Mouse (Mus musculus): ENCODE data around the gene Prmt3. TPM values are rescaled to one million over a fixed set of nuclear protein-coding genes. Genes with fewer than 3 reads are reported as not detected.

The Prmt3 gene
- total RNA-seq (2021) = 10 to 100 TPM; 33.4 to 38.5 TPM

GRCm38 (mm10) chr7:49778114-49778901 is at the start of gene Prmt3:
Prmt3 (plus strand) TSS chr7:49778346.
- intact Hi-C loops (cut with DNase I) = loop anchor here (5.0 kb wide), 1 partner anchor 144 kb away; no protein-coding TSS in a partner anchor
- DNase-seq (ENCODE audit: extremely low spot score in 1 of 2, low spot score in 2 of 2) = peak; percentile 97 to 99

DNA sequence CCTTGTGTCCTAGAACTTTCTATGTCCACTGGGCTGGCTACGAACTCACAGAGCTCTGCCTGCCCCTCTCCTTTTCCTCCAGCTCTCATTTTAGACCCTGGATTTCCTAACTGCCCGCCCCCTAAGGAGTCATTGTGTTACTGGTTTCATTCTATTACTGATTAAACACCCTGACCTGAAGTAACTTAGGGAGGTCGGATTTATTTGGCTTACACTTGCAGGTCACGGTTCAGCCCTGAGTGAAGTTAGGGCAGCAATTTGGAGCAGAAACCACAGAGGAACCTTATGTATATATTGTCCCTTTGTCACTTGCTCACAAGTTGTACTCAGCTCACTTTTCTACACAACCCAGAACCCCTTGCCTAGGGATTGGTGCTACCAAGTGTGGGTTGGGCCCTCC is 43.8 kb upstream of the Prmt3 start:
- intact Hi-C loops (cut with DNase I) = no loop called here
- no peak for DNase-seq (ENCODE audit: extremely low spot score in 1 of 2, low spot score in 2 of 2)

GRCm38 (mm10) chr7:49739448-49739847 is 38.7 kb upstream of the Prmt3 start:
- intact Hi-C loops (cut with DNase I) = no loop called here
- DNase-seq (ENCODE audit: extremely low spot score in 1 of 2, low spot score in 2 of 2) = no peak

- intact Hi-C loops (cut with DNase I) = loop anchor here (10.0 kb wide), 1 partner anchor 267 kb away; no protein-coding TSS in a partner anchor
- DNase-seq (ENCODE audit: extremely low spot score in 1 of 2, low spot score in 2 of 2) = no peak
Observed at GRCm38 (mm10) chr7:49741474-49741873, 36.7 kb upstream of the Prmt3 start.

GRCm38 (mm10) chr7:49741923-49742322 is 36.2 kb upstream of the Prmt3 start:
- DNase-seq (ENCODE audit: extremely low spot score in 1 of 2, low spot score in 2 of 2) = no peak
- intact Hi-C loops (cut with DNase I) = loop anchor here (10.0 kb wide), 1 partner anchor 267 kb away; no protein-coding TSS in a partner anchor

DNA sequence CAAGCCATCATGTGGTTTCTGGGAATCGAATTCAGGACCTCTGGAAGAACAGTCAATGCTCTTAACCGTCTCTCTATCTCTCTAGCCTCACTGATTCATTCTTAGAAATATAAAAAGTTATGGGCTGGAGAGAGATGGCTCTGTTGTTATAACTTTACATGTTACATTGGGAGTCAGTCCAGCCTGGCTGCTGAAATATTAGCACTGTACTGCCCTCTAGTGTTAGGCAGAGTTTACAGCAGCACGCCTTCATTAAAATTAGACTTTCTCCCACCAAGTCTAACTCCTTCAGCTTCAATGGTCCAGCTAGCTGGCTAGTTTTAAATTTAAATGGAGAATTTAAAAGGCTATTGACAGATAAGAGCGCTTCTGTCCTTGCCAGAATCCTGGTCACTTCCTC is 27.0 kb upstream of the Prmt3 start:
- intact Hi-C loops (cut with DNase I) = no loop called here
- peak in 1 of 2 experiments; percentile 37 for DNase-seq (ENCODE audit: extremely low spot score in 1 of 2, low spot score in 2 of 2)

DNA sequence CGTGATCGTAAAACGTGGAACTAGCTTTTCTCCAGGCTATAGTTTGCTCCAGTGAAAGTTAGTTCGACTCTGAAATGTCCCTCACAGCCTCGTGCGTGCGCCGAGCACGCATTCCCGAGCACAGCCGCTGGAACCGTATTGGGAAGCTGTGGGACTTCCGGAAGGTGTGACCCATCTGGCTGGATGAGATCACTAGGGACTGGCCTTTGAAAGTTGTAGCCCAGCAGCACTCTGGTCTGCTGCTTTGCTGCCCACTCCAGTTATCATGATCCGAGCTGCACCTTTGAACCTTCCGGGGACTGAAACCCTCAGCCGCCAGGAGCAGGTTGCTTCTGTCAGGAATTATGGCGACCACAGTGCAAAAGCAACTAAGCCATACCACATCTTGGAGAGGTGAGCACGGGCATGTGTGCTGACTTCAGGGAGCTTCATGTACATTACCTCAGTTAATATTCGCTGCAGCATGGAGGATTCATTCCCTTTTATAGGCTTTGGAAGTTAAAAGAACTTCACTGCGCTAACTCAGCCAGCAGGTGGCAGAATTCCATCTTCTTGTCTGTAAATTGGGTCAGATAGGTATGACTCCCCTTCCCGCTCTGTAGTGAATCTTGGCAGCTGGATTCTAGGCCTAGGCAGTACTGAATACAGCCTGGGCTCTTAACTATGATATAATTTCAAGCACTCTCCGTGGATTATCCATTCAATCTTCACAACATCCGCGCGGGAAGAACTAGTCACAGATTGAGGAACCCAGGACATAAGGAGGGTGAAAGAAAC is 25.2 kb upstream of the Prmt3 start:
- DNase-seq (ENCODE audit: extremely low spot score in 1 of 2, low spot score in 2 of 2) = peak; percentile 27 to 39
- intact Hi-C loops (cut with DNase I) = no loop called here

- DNase-seq (ENCODE audit: extremely low spot score in 1 of 2, low spot score in 2 of 2) = no peak
- intact Hi-C loops (cut with DNase I) = loop anchor here (1.0 kb wide), 1 partner anchor 138 kb away; no protein-coding TSS in a partner anchor
Observed at GRCm38 (mm10) chr7:49754767-49755166, 23.4 kb upstream of the Prmt3 start.

DNA sequence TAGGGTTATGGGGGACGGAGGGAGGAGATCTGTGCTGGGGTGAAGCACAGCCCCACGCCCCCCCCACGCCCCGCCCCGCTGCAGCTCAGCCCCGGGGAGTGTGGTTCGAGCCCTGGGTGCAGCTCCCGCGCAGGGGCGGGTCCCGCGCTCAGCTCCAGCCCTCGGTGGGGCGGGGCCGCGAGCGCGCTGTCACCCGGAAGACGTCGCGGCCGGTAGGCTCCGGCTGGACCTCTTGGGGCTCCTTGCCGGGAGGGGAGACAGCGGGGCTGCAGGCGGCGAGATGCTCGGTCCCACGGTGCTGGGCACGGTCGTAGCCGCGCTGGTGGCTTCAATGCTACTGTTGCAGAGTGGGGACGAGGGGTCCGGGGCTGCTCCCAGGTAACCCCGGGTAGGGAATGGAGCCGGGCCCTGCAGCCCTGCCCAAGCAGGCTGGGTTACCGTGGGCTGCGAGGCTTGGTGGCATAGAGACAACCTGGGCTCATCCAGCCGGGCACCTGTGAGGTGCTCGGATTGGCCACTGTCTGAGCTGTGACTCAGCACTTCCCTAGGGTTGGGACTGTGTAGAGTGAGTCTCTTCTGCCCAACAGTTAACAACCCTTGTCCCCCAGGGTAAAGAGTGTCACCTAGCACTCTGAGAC is 19.1 kb upstream of the Prmt3 start, which contains the start of gene Htatip2:
Htatip2 (plus strand) TSS at position 182 of the 638 bp plus-strand sequence.
- intact Hi-C loops (cut with DNase I) = no loop called here

GRCm38 (mm10) chr7:49762605-49763004 is 15.5 kb upstream of the Prmt3 start:
- intact Hi-C loops (cut with DNase I) = no loop called here

More for the DNA sequence above, 19.1 kb upstream of the Prmt3 start, which contains the start of gene Htatip2:
- DNase-seq (ENCODE audit: extremely low spot score in 1 of 2, low spot score in 2 of 2) = peak in 1 of 2 experiments; percentile 70

DNA sequence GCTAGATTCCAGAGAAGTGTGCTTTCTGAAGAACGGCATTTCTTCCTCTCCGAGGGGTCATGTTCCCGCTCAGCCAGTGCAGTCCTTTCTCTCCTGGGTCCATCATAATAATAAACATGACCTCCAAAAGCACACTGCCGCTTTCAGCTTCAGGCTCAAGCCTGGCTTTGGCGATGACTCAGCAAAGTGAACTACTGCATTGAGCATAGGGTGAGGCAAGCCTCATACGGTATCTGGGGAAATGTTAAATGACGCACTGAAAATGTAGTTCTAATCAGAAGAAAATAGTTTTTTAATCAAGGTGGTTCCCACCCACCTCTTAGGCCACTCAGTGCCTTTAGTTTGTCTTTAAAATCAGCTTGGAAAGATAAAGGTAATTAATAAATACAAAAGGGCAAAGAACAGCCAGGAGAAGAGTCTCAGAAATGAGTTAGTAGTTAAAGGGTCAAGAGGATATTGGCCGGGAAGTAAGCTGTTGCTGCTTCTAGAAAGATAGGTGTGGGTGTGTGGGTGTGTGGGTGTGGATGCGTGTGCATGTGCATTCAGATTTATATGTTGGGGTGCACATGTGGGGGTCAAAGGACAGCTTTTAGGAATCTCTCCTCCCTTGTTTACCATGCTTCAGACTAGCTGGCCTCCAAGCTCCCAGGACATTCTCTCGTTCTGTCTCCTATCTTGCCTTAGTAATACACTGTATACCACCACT is 14.0 kb upstream of the Prmt3 start:
- intact Hi-C loops (cut with DNase I) = no loop called here
- no peak for DNase-seq (ENCODE audit: extremely low spot score in 1 of 2, low spot score in 2 of 2)

More at GRCm38 (mm10) chr7:49762605-49763004, 15.5 kb upstream of the Prmt3 start:
- DNase-seq (ENCODE audit: extremely low spot score in 1 of 2, low spot score in 2 of 2) = no peak

DNA sequence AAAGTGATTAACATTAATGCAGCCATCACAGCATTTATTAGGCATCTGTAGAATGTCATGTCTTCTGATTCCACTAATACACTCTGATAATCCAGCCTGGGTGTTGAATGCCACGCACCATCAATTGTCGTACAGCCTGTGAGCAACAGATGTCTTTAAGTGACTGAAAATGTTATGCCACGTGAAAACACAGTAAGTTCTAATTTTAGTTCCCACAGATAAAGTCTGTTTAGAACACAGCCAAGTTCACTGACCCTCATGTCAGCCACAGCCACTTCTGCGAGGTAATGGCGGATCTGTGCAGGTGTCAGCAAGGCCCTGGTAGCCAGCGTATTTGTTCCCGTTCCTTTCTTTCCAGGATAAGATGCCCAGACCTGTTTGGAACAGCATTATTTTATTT is 12.0 kb upstream of the Prmt3 start:
- no peak for DNase-seq (ENCODE audit: extremely low spot score in 1 of 2, low spot score in 2 of 2)
- intact Hi-C loops (cut with DNase I) = no loop called here

- DNase-seq (ENCODE audit: extremely low spot score in 1 of 2, low spot score in 2 of 2) = no peak
- intact Hi-C loops (cut with DNase I) = no loop called here
Observed at GRCm38 (mm10) chr7:49768509-49768908, 9.6 kb upstream of the Prmt3 start.

DNA sequence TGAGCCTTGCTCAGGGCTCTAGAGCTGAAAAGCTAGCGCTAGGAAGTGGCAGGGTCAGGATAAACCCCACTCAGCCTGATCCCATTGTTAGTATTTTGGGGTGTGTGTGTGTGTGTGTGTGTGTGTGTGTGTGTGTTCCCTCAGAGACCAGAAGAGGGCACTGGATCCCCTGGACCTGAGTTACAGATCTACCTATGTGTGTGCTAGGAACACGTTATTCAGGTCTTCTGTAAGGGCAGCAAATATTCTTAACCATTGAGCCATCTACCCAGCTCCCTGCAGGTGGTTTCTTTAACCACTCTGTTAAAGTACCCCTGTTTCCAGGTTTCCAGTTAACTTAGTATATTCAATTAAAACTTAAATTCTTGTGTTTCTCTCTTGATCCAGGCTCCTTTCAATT is 3.8 kb upstream of the Prmt3 start:
- no peak for DNase-seq (ENCODE audit: extremely low spot score in 1 of 2, low spot score in 2 of 2)
- intact Hi-C loops (cut with DNase I) = no loop called here

DNA sequence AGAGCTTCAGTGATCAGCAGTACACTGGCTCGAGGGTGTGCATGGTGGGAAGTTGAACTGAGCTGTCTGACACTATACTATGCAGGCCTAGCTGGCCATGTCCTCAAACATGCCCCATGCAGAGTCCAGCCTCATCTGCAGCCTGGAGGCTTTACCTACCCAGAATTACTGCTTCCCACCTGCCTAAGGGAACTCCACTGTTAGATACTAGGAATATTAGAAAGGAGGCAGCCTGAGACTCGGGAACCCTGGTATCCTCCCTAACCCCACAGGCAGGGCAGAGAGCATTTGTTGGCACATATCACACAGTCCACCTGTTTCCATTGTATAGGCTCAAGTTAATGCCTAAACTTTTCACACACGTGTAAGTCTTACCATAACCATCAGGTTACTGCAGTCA is 561 bp upstream of the Prmt3 start:
- no peak for DNase-seq (ENCODE audit: extremely low spot score in 1 of 2, low spot score in 2 of 2)
- intact Hi-C loops (cut with DNase I) = loop anchor here (5.0 kb wide), 1 partner anchor 145 kb away; no protein-coding TSS in a partner anchor

DNA sequence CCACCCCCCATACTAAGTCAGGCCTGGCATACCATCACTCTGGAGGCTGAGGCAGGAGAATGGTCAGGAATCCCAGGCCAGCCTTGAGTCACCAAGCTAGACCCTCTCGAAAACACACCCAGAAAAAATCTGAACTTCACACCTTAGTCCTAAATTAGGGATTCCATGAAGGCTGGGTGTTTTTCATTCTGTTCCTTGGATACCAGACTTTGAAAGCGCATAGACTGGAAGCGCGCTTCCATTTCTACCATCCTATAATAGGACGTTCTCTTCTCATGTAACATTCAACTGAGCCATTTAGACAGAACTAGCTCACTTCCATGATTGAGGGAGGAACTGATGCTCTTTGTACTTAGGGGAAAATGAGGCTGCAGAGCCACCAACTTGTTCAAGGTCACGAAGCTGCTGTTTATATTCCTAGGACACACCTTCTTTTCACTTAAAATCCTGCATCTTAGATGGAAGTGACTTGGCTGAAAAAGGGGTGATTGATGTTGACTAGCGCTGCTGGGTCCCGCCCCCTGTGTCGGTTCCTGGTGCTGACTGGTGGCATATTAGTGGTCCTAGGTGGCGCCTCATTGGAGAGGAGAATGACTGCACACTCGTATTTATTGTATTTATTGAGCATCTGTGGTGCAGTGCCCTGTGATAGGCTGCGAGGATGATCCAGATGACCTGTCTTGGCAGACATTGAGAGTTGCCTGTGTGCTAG is 914 bp downstream of the Prmt3 start:
- intact Hi-C loops (cut with DNase I) = loop anchor here (5.0 kb wide), 1 partner anchor 143 kb away; no protein-coding TSS in a partner anchor
- DNase-seq (ENCODE audit: extremely low spot score in 1 of 2, low spot score in 2 of 2) = peak; percentile 13 to 47

- intact Hi-C loops (cut with DNase I) = no loop called here
- no peak for DNase-seq (ENCODE audit: extremely low spot score in 1 of 2, low spot score in 2 of 2)
Observed at GRCm38 (mm10) chr7:49783017-49783416, 4.9 kb downstream of the Prmt3 start.

GRCm38 (mm10) chr7:49785141-49785540 is 7.0 kb downstream of the Prmt3 start:
- intact Hi-C loops (cut with DNase I) = no loop called here
- DNase-seq (ENCODE audit: extremely low spot score in 1 of 2, low spot score in 2 of 2) = no peak
